Mouse (Mus musculus): ENCODE results near the gene Phlda2.

Phlda2 gene

GRCm38 (mm10) chr7:143501643-143502417, 1.1 kb downstream of the Phlda2 start:
- DNase-seq (ENCODE audit: low spot score), result peak; percentile 55

DNA sequence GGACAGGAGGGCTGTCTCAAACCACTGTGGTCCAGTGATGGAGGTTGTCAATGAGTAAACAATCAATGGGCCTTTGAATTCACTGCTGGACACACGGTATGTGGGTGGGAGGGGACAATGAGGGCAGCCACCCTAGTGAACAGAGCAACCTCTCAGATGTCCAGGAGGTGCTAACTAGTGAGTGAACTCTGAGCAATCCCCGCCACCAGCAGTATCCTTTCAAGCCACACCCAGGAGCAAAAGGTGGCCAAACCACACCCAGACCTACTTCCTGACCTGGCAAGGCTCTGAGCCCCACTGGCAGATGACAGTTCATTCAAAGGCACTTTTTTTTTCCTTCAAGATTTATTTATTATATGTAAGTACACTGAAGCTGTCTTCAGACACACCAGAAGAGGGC, 2.0 kb downstream of the Phlda2 start:
- no peak for DNase-seq (ENCODE audit: low spot score)

DNA sequence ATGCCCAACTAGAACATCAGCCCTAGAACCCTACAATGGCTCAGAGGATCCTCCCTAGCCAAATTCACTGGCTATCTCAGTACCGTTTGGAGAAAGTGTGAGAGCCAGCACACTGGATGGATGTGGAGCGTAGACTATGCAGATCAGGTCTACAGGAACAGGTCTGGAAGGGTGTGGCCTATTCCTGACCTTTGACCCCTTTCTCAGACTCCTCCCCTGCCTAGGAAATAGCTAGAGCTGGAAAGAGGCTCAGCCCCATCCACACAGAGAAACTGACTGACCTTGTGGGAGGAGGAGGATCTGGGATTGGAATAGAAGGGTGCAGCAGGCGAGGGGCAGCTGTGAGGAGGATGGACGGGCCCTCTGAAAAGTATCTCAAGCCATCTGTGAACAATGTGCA, 4.4 kb downstream of the Phlda2 start:
- DNase-seq (ENCODE audit: low spot score), result no peak

GRCm38 (mm10) chr7:143495104-143495961, 7.6 kb downstream of the Phlda2 start:
- DNase-seq (ENCODE audit: low spot score), result no peak

- no peak for DNase-seq (ENCODE audit: low spot score)
Observed at GRCm38 (mm10) chr7:143493616-143494126, 9.3 kb downstream of the Phlda2 start.

DNA sequence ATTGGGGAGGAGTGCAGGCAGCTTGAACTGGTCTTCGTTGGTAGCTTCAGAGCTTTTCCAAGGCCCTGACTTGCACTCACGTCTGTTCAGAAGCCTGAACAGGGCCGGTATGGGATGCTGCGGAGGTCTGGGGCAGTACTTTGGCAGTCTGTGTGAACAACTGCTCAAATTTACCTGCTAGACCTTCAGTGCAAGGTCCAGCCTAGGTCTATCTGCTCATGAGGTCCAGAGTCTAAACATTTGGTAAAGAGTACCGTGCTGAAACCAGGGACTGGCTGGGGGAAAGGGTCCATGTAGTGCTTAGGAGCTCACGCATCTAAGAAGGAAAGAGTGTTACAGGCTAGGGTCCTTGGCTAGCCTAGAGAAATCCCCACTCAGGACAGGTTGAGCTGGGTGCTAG, 13.2 kb downstream of the Phlda2 start:
- no peak for DNase-seq (ENCODE audit: low spot score)

DNA sequence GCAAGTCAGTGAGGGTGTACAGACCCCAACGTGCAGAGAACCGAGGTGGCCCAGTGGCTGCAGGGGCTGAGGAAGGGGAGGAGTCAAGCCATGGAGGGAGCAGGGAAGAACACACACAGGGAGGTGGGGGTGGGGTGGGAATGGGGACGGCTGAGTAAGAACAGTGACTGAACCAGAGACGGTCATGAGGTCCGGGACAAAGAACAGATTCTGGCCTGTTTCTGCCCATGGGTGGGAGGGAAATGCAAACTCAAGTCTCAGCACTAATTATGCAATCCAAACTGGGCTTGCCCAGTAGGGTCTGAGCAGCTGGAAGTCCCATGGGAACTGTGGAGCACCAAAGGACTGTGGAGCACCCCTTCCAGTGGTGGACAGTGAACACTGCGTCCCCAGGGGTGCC, 20.4 kb downstream of the Phlda2 start:
- DNase-seq (ENCODE audit: low spot score), result no peak

- DNase-seq (ENCODE audit: low spot score), result no peak
Observed at GRCm38 (mm10) chr7:143481806-143482387, 21.1 kb downstream of the Phlda2 start.

GRCm38 (mm10) chr7:143480498-143480897, 22.5 kb downstream of the Phlda2 start:
- peak; percentile 47 for DNase-seq (ENCODE audit: low spot score)

- DNase-seq (ENCODE audit: low spot score), result no peak
Observed at GRCm38 (mm10) chr7:143477800-143478199, 25.1 kb downstream of the Phlda2 start.

GRCm38 (mm10) chr7:143476702-143477335, 26.1 kb downstream of the Phlda2 start:
- DNase-seq (ENCODE audit: low spot score), result no peak

DNA sequence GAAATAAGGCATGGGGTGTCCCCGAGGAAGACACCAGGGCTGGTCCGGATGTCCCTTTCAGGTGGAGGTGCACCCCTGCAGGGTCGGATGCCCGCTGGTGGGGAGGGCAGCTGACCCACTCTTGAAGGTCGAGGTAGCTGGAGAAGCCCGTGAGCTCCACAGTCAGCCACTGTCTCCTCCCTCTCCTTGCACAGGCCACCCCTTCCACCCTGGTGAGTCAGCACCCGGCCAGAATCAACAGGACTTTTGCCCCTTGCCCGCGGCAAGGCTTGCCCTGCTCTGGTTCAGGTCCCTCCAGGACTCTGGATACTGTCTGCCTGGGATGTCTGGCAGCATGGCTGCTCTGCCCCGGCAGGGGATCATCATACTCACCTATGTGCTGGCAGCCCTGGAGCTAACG, 27.1 kb downstream of the Phlda2 start:
- DNase-seq (ENCODE audit: low spot score), result no peak

- DNase-seq (ENCODE audit: low spot score), result no peak
Observed at GRCm38 (mm10) chr7:143474811-143475210, 28.1 kb downstream of the Phlda2 start.

- no peak for DNase-seq (ENCODE audit: low spot score)
Observed at GRCm38 (mm10) chr7:143473347-143474101, 29.4 kb downstream of the Phlda2 start, which contains the start of gene Slc22a18. Gene Slc22a18 (plus strand): TSS chr7:143473736.

DNA sequence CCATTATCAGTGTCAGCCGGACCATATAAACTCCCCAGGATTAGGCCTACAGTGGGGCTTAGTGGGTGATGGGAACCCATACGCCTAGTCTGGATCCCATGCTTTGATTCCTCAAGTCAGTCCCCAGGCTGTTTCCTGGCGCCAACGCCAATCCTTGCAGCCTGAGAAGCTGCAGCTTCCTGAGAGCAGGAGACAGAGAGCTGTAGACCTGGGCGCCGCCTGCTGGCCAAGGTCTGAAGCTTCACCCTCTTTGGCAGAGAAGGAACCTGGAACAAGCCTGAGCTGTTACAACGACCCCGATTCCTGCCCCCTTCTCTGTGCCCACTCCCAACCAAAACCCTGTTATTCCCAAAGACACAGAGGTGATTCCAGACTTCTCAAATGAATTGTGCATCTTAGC, 33.0 kb downstream of the Phlda2 start:
- DNase-seq (ENCODE audit: low spot score), result peak; percentile 85

- no peak for DNase-seq (ENCODE audit: low spot score)
Observed at GRCm38 (mm10) chr7:143467714-143468113, 35.2 kb downstream of the Phlda2 start.

DNA sequence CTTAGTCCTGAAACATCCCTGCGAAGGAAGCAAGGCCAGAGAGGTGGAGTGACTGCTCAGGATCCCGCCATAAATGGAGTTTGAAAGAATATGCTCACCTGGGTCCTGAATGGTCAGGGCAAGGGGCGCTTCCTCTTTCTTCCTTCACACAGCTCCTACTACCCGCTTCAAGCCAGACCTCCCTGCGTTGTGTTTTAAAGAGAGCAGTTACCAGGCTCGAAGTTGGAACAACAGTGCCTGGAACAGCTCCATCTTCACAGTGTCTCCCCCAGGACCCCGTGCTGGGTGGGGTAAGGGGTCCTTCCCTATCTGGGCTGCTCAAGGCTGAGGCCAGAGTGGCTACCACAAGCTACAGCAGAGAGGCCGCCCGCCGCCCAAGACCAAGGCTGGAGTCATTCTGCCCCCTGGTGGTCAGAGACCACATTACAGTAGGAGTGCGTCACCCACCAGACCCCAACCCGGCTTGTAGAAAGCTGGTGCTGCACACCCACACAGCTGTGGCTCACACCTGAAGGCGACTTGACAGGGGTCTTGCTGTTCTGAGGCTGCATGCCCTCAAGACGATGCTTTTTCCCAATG, 36.8 kb downstream of the Phlda2 start:
- DNase-seq (ENCODE audit: low spot score), result peak; percentile 88

GRCm38 (mm10) chr7:143464811-143465560, 38.0 kb downstream of the Phlda2 start:
- peak; percentile 62 for DNase-seq (ENCODE audit: low spot score)

- DNase-seq (ENCODE audit: low spot score), result peak; percentile 90
Observed at GRCm38 (mm10) chr7:143463865-143464415, 39.0 kb downstream of the Phlda2 start.

- no peak for DNase-seq (ENCODE audit: low spot score)
Observed at GRCm38 (mm10) chr7:143462516-143462915, 40.4 kb downstream of the Phlda2 start.
